Mouse (Mus musculus) myocyte (in vitro differentiated cells): Measurements from ENCODE around the gene Taar8c.
"Not testable (repeated sequence)": the region's sequence is repeated elsewhere in the genome, so short reads cannot be mapped to it uniquely, and the experiment has no call there.

Experiments used
- CEBPB ChIP-seq: IDR thresholded peaks from 2 replicates; pipeline ENCODE4 v1.6.1; 2011; ENCODE audit warnings: mild to moderate bottlenecking, moderate library complexity; ENCODE audit not compliant: poor library complexity, insufficient read depth, severe bottlenecking
- MYOG ChIP-seq, 3 experiments: IDR thresholded peaks; one replicate each; pipeline ENCODE4 v1.6.1; 2011; ENCODE audit warnings: control low read depth in 2 of 3, low read depth in 2 of 3, mild to moderate bottlenecking in 2 of 3; ENCODE audit not compliant: insufficient read length in 2 of 3, control insufficient read depth in 1 of 3, insufficient read depth in 1 of 3
- POLR2A ChIP-seq: IDR thresholded peaks from one replicate; pipeline ENCODE4 v1.6.1; 2011; ENCODE audit warnings: low read depth, mild to moderate bottlenecking, control low read depth, moderate library complexity; ENCODE audit not compliant: insufficient read length
- TCF12 ChIP-seq: IDR thresholded peaks from one replicate; pipeline ENCODE4 v1.6.1; 2011; ENCODE audit warnings: mild to moderate bottlenecking, control low read depth; ENCODE audit not compliant: poor library complexity, insufficient read depth, severe bottlenecking

- not testable (repeated sequence) for TF ChIP-seq POLR2A; CEBPB; TCF12; MYOG (IDR thresholded peaks at IDR 0.05; ENCODE audit: control insufficient read depth in 1 of 3, insufficient read depth in 1 of 3, insufficient read length in 2 of 3, low read depth in 2 of 3)
Observed at GRCm38 (mm10) chr10:24109434-24109833, 7.7 kb upstream of the Taar8c start, which contains the start of gene Taar9.
